Mouse (Mus musculus) hindbrain, postnatal 0 days (tissue): ENCODE results near the gene Wnt7a. TPM values are rescaled to one million over a fixed set of nuclear protein-coding genes. Genes with fewer than 3 reads are reported as not detected.

Source experiments
- ATAC-seq: fragments of 200-750 bp; cut with Nextera tagmentation; 2 replicates; pipeline ENCODE4 v1.8.0; 2017; ENCODE audit warnings: mild to moderate bottlenecking, moderate TSS enrichment, moderate library complexity
- DNase-seq: peaks from one replicate; pipeline ENCODE4 v3.0.0-alpha.2; 2015; ENCODE audit warnings: low spot score
- H3K27ac ChIP-seq: fragments of 300-500 bp; sonication (generic); 2 replicates; pipeline ENCODE4 v1.5.1; 2014; ENCODE audit warnings: mild to moderate bottlenecking
- H3K27me3 ChIP-seq: fragments of 300-500 bp; sonication (generic); 2 replicates; pipeline ENCODE4 v1.6.1; 2014; ENCODE audit warnings: low read length, mixed read lengths; ENCODE audit not compliant: insufficient read depth
- H3K36me3 ChIP-seq: fragments of 300-500 bp; sonication (generic); 2 replicates; pipeline ENCODE4 v1.6.1; 2014; ENCODE audit warnings: low read length, mixed read lengths; ENCODE audit not compliant: insufficient read depth
- H3K4me1 ChIP-seq: fragments of 300-500 bp; sonication (generic); 2 replicates; pipeline ENCODE4 v1.6.1; 2014; ENCODE audit warnings: antibody characterized with exemption, low read length, mixed read lengths; ENCODE audit not compliant: insufficient read depth
- H3K4me2 ChIP-seq: fragments of 300-500 bp; sonication (generic); 2 replicates; pipeline ENCODE4 v1.6.1; 2014; ENCODE audit warnings: low read depth, mild to moderate bottlenecking, low read length, moderate library complexity, mixed read lengths
- H3K4me3 ChIP-seq: fragments of 300-500 bp; sonication (generic); 2 replicates; pipeline ENCODE4 v1.5.1; 2014; ENCODE audit warnings: low read length
- H3K9ac ChIP-seq: fragments of 300-500 bp; sonication (generic); replicated peaks from 2 replicates; pipeline ENCODE4 v1.6.1; 2014; ENCODE audit warnings: mild to moderate bottlenecking, low read length, moderate library complexity, mixed read lengths
- H3K9me3 ChIP-seq: fragments of 300-500 bp; sonication (generic); 2 replicates; pipeline ENCODE4 v1.6.1; 2016; ENCODE audit warnings: low read length, mixed read lengths
- CTCF ChIP-seq: IDR thresholded peaks from 2 replicates; pipeline ENCODE4 v1.5.1; 2016; ENCODE audit warnings: antibody characterized with exemption, control low read depth, low read depth
- WGBS: fragments of 180-500 bp; shearing (Covaris S2); extraction: QIAGEN DNeasy Blood & Tissue Kit; methylation state at CpG from one replicate; pipeline ENCODE4 v1.1.7; 2014; 5-methylcytosine and 5-hydroxymethylcytosine counted together
- polyA plus RNA-seq: library from polyadenylated mRNA; unstranded; fragments of >200 nt; fragmentation: Nextera tagmentation; extraction: Ambion mirVana; gene quantifications from 2 replicates; pipeline ENCODE4 v1.2.1, GENCODE M21; 2015
- total RNA-seq: library from RNA; depleted of rRNA; stranded (reverse); fragments of >200 nt; gene quantifications from 2 replicates; pipeline ENCODE4 v1.2.3, GENCODE M21; 2014; rRNA removed

Wnt7a gene
- total and polyA plus RNA-seq, 2 experiments from 2014 or later = 6.2 to 11.4 TPM

GRCm38 (mm10) chr6:91324752-91325151 is 86.4 kb downstream of the Wnt7a start:
- Histone ChIP-seq H3K36me3 (no peaks in the 10 kb centered on the region), H3K4me1 (0 out of 2 replicates have a peak, but pooled peaks cover 6% of the 10 kb centered on the region), H3K27ac (no peak overlapping the region), H3K4me3 (no peak overlapping the region), H3K27me3 (no peaks in the 10 kb centered on the region), H3K9me3 (no peaks in the 10 kb centered on the region), H3K4me2 (no peak overlapping the region), H3K9ac (no peak overlapping the region)
- TF ChIP-seq CTCF = no peak
- ATAC-seq = no peak
- DNase-seq = no peak
- 48% methylated on average over 11 of the region's 11 CpGs for whole genome bisulfite sequencing

DNA sequence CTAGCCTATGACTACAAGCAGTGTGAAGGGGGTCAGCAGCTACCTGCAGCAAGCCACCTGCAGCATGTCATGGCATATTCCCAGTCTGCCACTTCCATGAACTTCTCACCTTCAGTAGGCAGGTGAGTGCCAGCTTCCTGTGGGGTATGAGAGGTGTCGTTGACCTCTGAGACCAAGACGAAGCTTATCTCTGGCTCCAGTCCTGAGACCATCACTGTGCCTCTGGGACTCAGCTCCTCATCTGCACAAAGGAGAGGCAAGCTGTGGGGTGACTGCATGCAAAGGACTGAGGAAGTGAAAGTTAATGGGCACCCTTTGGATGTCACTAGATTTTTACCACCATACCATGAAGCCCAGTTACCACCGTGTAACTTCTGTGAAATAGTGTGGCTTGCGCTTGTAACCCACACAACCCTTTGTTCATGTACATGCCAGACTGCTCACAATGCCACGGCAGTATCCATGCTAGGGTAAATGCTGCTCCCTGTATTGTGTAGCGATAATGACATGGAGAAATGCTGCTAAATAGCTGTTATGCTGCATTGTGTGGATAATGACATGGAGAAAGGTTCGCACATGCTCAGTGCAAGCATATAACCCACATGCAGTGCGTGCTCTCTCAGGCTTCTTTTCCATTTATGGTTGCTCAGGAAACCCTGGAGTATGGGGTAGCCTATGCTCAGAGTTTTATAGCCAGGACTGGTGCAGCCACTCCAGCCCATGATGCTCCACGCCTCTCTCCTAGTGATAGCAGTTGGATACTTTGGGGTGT is 89.0 kb downstream of the Wnt7a start:
- ATAC-seq (peak; percentile 60), DNase-seq (no peak)
- Histone ChIP-seq H3K27ac (no peak overlapping the region), H3K4me2 (no peak overlapping the region), H3K4me1 (0 out of 2 replicates have a peak, but pooled peaks cover 6% of the 10 kb centered on the region), H3K9ac (no peak overlapping the region), H3K27me3 (no peaks in the 10 kb centered on the region), H3K4me3 (no peak overlapping the region), H3K36me3 (no peaks in the 10 kb centered on the region), H3K9me3 (no peaks in the 10 kb centered on the region)
- TF ChIP-seq CTCF = no peak
- WGBS = 48% methylated on average over 9 of the region's 9 CpGs

Other genes starting within 250 kb of the Wnt7a start
- gene Fbln2, start 198.9 kb downstream of the Wnt7a start, total RNA-seq = 50.6 and 50.9 TPM in 2 replicates
- 18.5 and 21.2 TPM in 2 replicates for gene Fbln2, start 198.9 kb downstream of the Wnt7a start, polyA plus RNA-seq
- 15.0 and 17.3 TPM in 2 replicates for gene Chchd4, start 62.2 kb upstream of the Wnt7a start, total RNA-seq
- 31.1 and 32.1 TPM in 2 replicates for gene Chchd4, start 62.2 kb upstream of the Wnt7a start, polyA plus RNA-seq
- 72.7 and 79.5 TPM in 2 replicates for gene Tmem43, start 62.3 kb upstream of the Wnt7a start, total RNA-seq
- 47.8 and 49.1 TPM in 2 replicates for gene Tmem43, start 62.3 kb upstream of the Wnt7a start, polyA plus RNA-seq
- gene Xpc, start 104.5 kb upstream of the Wnt7a start, total RNA-seq = 10.8 and 15.9 TPM in 2 replicates
- gene Xpc, start 104.5 kb upstream of the Wnt7a start, polyA plus RNA-seq = 11.9 and 14.5 TPM in 2 replicates
- 38.0 and 40.9 TPM in 2 replicates for gene Lsm3, start 104.6 kb upstream of the Wnt7a start, total RNA-seq
- gene Lsm3, start 104.6 kb upstream of the Wnt7a start, polyA plus RNA-seq = 179 and 184 TPM in 2 replicates